Mouse (Mus musculus): ENCODE measurements at regions not wholly inside any gene's neighbourhood (a gene's known extent, or its start where the extent isn't known, plus 50 kb on each side); places are given as distances from the start of the nearest gene placed in this dataset.

DNA sequence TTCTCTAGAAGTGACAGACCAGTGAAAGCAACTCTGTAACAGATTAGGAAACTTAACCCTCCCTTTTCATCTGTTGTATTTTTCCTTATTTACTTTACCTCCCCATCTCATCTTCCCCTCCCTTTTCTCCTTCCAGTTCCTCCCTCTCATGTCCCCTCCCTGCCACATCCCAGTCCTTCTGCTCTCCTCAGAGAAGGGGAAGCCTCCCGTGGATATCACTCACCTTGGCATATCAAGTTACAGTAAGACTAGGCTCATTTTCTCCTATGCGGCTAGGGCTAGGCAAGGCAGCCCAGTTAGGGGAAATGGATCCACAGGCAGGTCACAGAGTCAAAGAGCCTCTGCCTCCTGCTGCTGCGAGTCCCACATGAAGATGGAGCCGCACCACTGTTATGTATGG, 75.0 kb upstream of the Adra1b start:
- no peak overlapping the region for H3K27ac ChIP-seq (ENCODE audit: insufficient read depth, low read depth, low read length)
- WGBS, result 41% methylated on average over 4 of the region's 4 CpGs
- H3K4me1 ChIP-seq (ENCODE audit: control insufficient read depth, insufficient read depth, low read length), result no peaks in the 10 kb centered on the region
- no peak for DNase-seq
- TF ChIP-seq POLR2A (IDR thresholded peaks at IDR 0.05; ENCODE audit: low read depth, low read length) (no peak), CTCF (conservative IDR thresholded peaks at IDR 0.05; ENCODE audit: insufficient read depth, insufficient read length, low read depth, low read length) (no peak)
- no peaks in the 10 kb centered on the region for H3K27me3 ChIP-seq (replicated peaks; ENCODE audit: control insufficient read depth, insufficient read depth, low read length)
- H3K4me3 ChIP-seq (ENCODE audit: insufficient read depth, low read depth, low read length), result no peak overlapping the region
- no peaks in the 10 kb centered on the region for H3K36me3 ChIP-seq (ENCODE audit: control insufficient read depth, insufficient read depth, low read length)

DNA sequence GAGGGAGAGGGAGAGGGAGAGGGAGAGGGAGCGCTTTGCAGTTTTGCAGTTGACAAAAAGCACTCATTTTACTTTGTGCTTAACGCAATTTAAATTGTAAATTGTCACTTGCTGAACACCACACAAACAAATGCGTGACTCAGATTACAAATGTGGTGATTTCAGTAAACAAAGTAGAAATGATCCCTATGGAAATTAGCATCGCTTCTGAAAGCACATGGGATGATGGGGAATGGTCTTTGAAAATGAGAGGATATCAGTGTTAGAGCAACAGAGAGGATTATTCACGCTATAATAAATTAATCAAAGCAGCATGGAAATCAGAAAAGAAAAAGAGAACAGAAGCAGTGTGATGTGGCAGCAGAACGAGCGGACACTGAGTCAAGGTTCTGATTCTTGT, 78.4 kb upstream of the Adra1b start:
- no peaks in the 10 kb centered on the region for H3K4me1 ChIP-seq (ENCODE audit: control insufficient read depth, insufficient read depth, low read length)
- TF ChIP-seq CTCF (conservative IDR thresholded peaks at IDR 0.05; ENCODE audit: insufficient read depth, insufficient read length, low read depth, low read length) (no peak), POLR2A (IDR thresholded peaks at IDR 0.05; ENCODE audit: low read depth, low read length) (no peak)
- no peaks in the 10 kb centered on the region for H3K27me3 ChIP-seq (replicated peaks; ENCODE audit: control insufficient read depth, insufficient read depth, low read length)
- H3K36me3 ChIP-seq (ENCODE audit: control insufficient read depth, insufficient read depth, low read length), result no peaks in the 10 kb centered on the region
- WGBS, result 76% methylated on average over 7 of the region's 7 CpGs
- no peak for DNase-seq
- no peak overlapping the region for H3K27ac ChIP-seq (ENCODE audit: insufficient read depth, low read depth, low read length)
- H3K4me3 ChIP-seq (ENCODE audit: insufficient read depth, low read depth, low read length), result no peak overlapping the region

DNA sequence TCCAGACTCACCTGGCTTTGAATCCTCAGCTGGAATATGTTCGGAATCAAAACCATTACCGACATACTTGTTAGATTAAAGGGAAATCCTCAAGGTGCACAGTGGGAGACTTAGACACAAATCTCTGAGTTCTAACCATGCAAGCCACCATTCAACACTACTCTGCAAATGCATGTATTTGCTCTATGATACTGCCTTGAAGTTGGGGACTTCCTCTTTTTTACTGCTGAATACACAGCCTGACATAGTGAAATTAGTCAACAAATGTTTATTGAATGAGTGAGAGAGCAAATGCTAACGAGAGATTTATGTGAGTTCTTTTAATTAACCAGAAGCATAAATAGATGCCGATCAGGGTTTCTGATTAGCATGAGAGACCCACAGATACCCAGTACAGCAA, 79.4 kb upstream of the Adra1b start:
- DNase-seq, result no peak
- WGBS, result 85% methylated on average over 4 of the region's 4 CpGs
- Histone ChIP-seq H3K4me3 (ENCODE audit: insufficient read depth, low read depth, low read length) (no peak overlapping the region), H3K27ac (ENCODE audit: insufficient read depth, low read depth, low read length) (no peak overlapping the region), H3K36me3 (ENCODE audit: control insufficient read depth, insufficient read depth, low read length) (no peaks in the 10 kb centered on the region), H3K27me3 (replicated peaks; ENCODE audit: control insufficient read depth, insufficient read depth, low read length) (no peaks in the 10 kb centered on the region), H3K4me1 (ENCODE audit: control insufficient read depth, insufficient read depth, low read length) (no peaks in the 10 kb centered on the region)
- no peak for TF ChIP-seq POLR2A (IDR thresholded peaks at IDR 0.05; ENCODE audit: low read depth, low read length)
- no peak for TF ChIP-seq CTCF (conservative IDR thresholded peaks at IDR 0.05; ENCODE audit: insufficient read depth, insufficient read length, low read depth, low read length)

DNA sequence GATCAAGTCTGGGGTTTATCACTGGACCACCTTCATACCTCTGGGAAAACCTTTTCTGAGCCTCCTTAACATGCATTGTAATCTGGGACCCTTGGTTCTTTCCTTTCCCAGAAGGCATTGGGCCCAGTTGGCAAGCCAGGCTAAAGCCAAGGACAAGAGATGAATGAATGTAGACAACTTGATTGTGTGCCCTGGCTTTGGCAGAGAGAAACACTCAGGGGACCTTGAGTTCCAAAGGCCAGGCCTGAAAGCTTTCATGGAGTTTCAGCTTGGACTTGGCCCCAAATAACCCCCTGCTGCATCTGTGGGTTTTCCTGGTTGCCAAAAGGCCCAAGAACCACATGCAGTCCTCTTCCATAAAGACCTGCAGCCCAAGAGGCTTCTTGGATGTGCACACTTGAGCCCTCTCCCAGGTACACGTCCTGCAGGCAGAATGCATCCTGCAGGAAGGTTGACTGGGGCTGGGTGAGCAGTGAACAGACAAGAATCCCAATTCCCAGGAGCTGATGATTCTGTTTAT, 89.0 kb upstream of the Adra1b start:
- WGBS, result 89% methylated on average over 1 of the region's 1 CpGs
- no peaks in the 10 kb centered on the region for H3K36me3 ChIP-seq (ENCODE audit: control insufficient read depth, insufficient read depth, low read length)
- no peaks in the 10 kb centered on the region for H3K27me3 ChIP-seq (replicated peaks; ENCODE audit: control insufficient read depth, insufficient read depth, low read length)
- peaks cover 3% of the 10 kb centered on the region; the same call in 1 of the 2 replicates for H3K4me1 ChIP-seq (ENCODE audit: control insufficient read depth, insufficient read depth, low read length)
- peak; percentile 43 for DNase-seq
- TF ChIP-seq CTCF (conservative IDR thresholded peaks at IDR 0.05; ENCODE audit: insufficient read depth, insufficient read length, low read depth, low read length) (no peak), POLR2A (IDR thresholded peaks at IDR 0.05; ENCODE audit: low read depth, low read length) (no peak)
- H3K4me3 ChIP-seq (ENCODE audit: insufficient read depth, low read depth, low read length), result no peak overlapping the region
- H3K27ac ChIP-seq (ENCODE audit: insufficient read depth, low read depth, low read length), result no peak overlapping the region

DNA sequence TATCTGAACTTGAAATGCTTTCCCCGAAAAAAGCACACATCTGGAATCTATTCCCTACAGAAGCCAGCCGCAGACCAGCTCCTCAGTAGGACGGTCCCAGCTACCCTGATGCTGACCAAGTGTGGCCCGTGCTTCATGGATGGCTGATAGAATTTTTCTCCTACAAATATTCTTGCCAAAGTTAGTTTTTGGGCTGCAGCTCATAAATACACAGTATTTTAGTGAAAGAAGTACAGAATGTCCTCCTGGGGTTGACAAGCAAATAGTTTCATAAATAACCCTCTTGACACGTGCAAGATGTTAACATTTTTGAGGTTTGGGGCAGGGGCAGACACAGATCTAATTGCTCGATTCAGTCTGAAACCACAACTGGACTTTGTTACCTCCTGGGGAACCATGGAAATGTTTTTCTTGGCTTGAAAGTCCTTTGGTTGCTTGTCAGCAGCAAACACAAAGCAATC, 91.0 kb upstream of the Adra1b start:
- peaks cover 3% of the 10 kb centered on the region; the same call in 1 of the 2 replicates for H3K4me1 ChIP-seq (ENCODE audit: control insufficient read depth, insufficient read depth, low read length)
- no peak overlapping the region for H3K4me3 ChIP-seq (ENCODE audit: insufficient read depth, low read depth, low read length)
- TF ChIP-seq POLR2A (IDR thresholded peaks at IDR 0.05; ENCODE audit: low read depth, low read length), result no peak
- no peak for TF ChIP-seq CTCF (conservative IDR thresholded peaks at IDR 0.05; ENCODE audit: insufficient read depth, insufficient read length, low read depth, low read length)
- DNase-seq, result peak; percentile 76
- WGBS, result 62% methylated on average over 6 of the region's 6 CpGs
- H3K27ac ChIP-seq (ENCODE audit: insufficient read depth, low read depth, low read length), result peak overlapping the region; percentile 47
- no peaks in the 10 kb centered on the region for H3K36me3 ChIP-seq (ENCODE audit: control insufficient read depth, insufficient read depth, low read length)
- no peaks in the 10 kb centered on the region for H3K27me3 ChIP-seq (replicated peaks; ENCODE audit: control insufficient read depth, insufficient read depth, low read length)

DNA sequence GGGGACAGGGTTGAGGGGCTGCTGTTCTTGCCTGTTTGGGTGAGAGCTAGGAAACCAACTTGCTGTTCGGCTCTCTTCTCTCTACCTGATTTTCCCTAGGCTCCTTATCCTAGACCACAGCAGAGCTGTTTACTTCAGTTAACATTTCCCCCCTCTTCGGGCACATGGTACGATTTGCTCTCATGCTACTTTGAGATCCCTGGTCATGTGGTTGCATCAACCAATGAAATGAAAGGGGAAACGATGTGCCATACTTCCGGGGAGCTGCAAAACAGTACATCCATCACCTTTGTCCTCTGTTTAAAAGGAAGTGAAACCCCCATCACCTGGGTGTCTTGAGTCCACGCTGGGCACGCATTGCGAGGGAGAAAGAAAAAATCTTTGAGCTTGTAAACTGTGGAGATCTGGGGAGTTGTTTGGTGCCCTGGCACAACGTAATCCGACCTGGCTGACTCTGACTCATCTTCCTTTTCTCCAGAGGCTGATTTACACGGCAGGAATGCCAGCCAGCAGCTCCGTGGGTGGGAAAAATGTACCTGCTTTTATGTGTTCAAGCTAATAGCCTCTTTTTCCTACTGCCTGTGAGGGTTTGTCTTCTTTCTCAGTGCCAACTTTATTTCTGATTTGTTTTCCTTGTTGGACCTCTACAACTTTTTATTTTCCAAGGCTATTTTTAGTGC, 97.2 kb upstream of the Adra1b start:
- Histone ChIP-seq H3K27ac (ENCODE audit: insufficient read depth, low read depth, low read length) (no peak overlapping the region), H3K4me1 (ENCODE audit: control insufficient read depth, insufficient read depth, low read length) (0 out of 2 replicates have a peak, but pooled peaks cover 4% of the 10 kb centered on the region), H3K27me3 (replicated peaks; ENCODE audit: control insufficient read depth, insufficient read depth, low read length) (no peaks in the 10 kb centered on the region), H3K4me3 (ENCODE audit: insufficient read depth, low read depth, low read length) (no peak overlapping the region), H3K36me3 (ENCODE audit: control insufficient read depth, insufficient read depth, low read length) (no peaks in the 10 kb centered on the region)
- no peak for DNase-seq
- TF ChIP-seq POLR2A (IDR thresholded peaks at IDR 0.05; ENCODE audit: low read depth, low read length) (no peak), CTCF (conservative IDR thresholded peaks at IDR 0.05; ENCODE audit: insufficient read depth, insufficient read length, low read depth, low read length) (no peak)
- 59% methylated on average over 12 of the region's 12 CpGs for WGBS

DNA sequence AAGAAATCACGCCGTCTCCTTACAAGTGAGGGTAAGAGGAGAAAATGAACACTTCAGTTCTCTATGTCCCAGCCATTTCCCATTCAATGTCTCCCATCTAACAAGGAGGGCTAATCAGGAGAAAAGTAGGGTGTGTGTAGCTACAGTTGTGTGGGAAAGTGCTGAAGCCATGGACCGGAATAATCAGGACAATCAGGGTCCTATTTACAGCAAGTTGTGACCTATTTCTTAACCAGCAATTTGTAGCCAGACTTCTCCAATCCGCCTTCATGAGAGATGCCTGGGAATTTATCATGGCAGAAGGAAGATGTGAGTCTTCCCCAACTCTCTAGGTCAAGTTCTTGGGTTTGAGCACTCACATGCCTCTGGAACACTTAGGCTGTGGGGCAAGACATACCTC, 99.0 kb upstream of the Adra1b start:
- Histone ChIP-seq H3K27ac (ENCODE audit: insufficient read depth, low read depth, low read length) (no peak overlapping the region), H3K4me3 (ENCODE audit: insufficient read depth, low read depth, low read length) (no peak overlapping the region), H3K27me3 (replicated peaks; ENCODE audit: control insufficient read depth, insufficient read depth, low read length) (no peaks in the 10 kb centered on the region), H3K4me1 (ENCODE audit: control insufficient read depth, insufficient read depth, low read length) (0 out of 2 replicates have a peak, but pooled peaks cover 7% of the 10 kb centered on the region), H3K36me3 (ENCODE audit: control insufficient read depth, insufficient read depth, low read length) (no peaks in the 10 kb centered on the region)
- WGBS, result 90% methylated on average over 4 of the region's 4 CpGs
- no peak for DNase-seq
- no peak for TF ChIP-seq POLR2A (IDR thresholded peaks at IDR 0.05; ENCODE audit: low read depth, low read length)
- TF ChIP-seq CTCF (conservative IDR thresholded peaks at IDR 0.05; ENCODE audit: insufficient read depth, insufficient read length, low read depth, low read length), result no peak
